Mouse (Mus musculus) heart, adult 2 months (tissue): ENCODE data around the gene Gadd45a. TPM values are rescaled to one million over a fixed set of nuclear protein-coding genes. Genes with fewer than 3 reads are reported as not detected.

Source experiments
- DNase-seq, 2 experiments: peaks; one replicate each; pipeline ENCODE4 v3.0.0; 2021
- H3K27ac ChIP-seq: fragments of 200-600 bp; 2 replicates; pipeline ENCODE4 v1.8.1; 2022
- H3K27me3 ChIP-seq: fragments of 200-500 bp; 2 replicates; pipeline ENCODE4 v1.6.1; 2012; ENCODE audit warnings: mild to moderate bottlenecking, low read length, inconsistent platforms, mixed read lengths; ENCODE audit not compliant: control insufficient read depth, insufficient read depth
- H3K36me3 ChIP-seq: fragments of 200-500 bp; 2 replicates; pipeline ENCODE4 v1.6.1; 2012; ENCODE audit warnings: low read length, inconsistent platforms; ENCODE audit not compliant: control insufficient read depth, insufficient read depth
- H3K4me1 ChIP-seq: fragments of 200-500 bp; 2 replicates; pipeline ENCODE4 v1.6.1; 2011; ENCODE audit warnings: low read length; ENCODE audit not compliant: control insufficient read depth, insufficient read depth
- H3K4me3 ChIP-seq: fragments of 200-600 bp; 2 replicates; pipeline ENCODE4 v1.8.1; 2022
- H3K79me2 ChIP-seq: fragments of 200-500 bp; replicated peaks from 2 replicates; pipeline ENCODE4 v1.6.1; 2012; ENCODE audit warnings: mild to moderate bottlenecking, inconsistent platforms, low read length, moderate library complexity, mixed read lengths; ENCODE audit not compliant: control insufficient read depth, insufficient read depth
- H3K9ac ChIP-seq: fragments of 200-500 bp; 2 replicates; pipeline ENCODE4 v1.6.1; 2012; ENCODE audit warnings: low read depth, mild to moderate bottlenecking, control low read depth, inconsistent platforms, low read length, mixed read lengths
- CTCF ChIP-seq: fragments of 200-600 bp; IDR thresholded peaks from 2 replicates; pipeline ENCODE4 v1.8.1; 2022; ENCODE audit warnings: antibody characterized with exemption, mild to moderate bottlenecking, moderate library complexity
- EP300 ChIP-seq: fragments of 200-500 bp; IDR thresholded peaks from 2 replicates; pipeline ENCODE4 v1.6.1; 2011; ENCODE audit warnings: low read depth, low read length, control low read depth; ENCODE audit not compliant: insufficient read depth
- POLR2A ChIP-seq: fragments of 200-500 bp; IDR thresholded peaks from 2 replicates; pipeline ENCODE4 v1.6.1; 2011; ENCODE audit warnings: mild to moderate bottlenecking, low read depth, low read length, control low read depth; ENCODE audit not compliant: insufficient read depth
- WGBS: fragments of 180-500 bp; shearing (Covaris S2); methylation state at CpG from one replicate; pipeline ENCODE4 v1.1.7; 2018; 5-methylcytosine and 5-hydroxymethylcytosine counted together
- intact Hi-C: fragments of 180-260 bp; cut with DNase I; formaldehyde crosslinking; loops from one replicate; pipeline ENCODE4 v1.15.1; 2025
- long read RNA-seq: library from polyadenylated mRNA; stranded (forward); transcript quantifications from one replicate; pipeline ENCODE4 v2.0.0, GENCODE M21; 2021
- polyA plus RNA-seq: library from polyadenylated mRNA; depleted of rRNA; stranded (reverse); fragments of >200 nt; gene quantifications from 2 replicates; pipeline ENCODE4 v1.2.3, GENCODE M21; 2012; rRNA removed
- total RNA-seq, 2 experiments: library from RNA; stranded (reverse); gene quantifications; 2 replicates each; pipeline ENCODE4 v1.2.3; 2021

Gadd45a gene
- total RNA-seq (10 to 100 TPM; 14.6 to 16.1 TPM), polyA plus RNA-seq (21.5 and 30.3 TPM in 2 replicates)
- long read RNA-seq, partial matches to known transcripts = 0 of 2 reads
- long read RNA-seq, other reads (novel, unspliced or antisense) = 2 of 2 reads

DNA sequence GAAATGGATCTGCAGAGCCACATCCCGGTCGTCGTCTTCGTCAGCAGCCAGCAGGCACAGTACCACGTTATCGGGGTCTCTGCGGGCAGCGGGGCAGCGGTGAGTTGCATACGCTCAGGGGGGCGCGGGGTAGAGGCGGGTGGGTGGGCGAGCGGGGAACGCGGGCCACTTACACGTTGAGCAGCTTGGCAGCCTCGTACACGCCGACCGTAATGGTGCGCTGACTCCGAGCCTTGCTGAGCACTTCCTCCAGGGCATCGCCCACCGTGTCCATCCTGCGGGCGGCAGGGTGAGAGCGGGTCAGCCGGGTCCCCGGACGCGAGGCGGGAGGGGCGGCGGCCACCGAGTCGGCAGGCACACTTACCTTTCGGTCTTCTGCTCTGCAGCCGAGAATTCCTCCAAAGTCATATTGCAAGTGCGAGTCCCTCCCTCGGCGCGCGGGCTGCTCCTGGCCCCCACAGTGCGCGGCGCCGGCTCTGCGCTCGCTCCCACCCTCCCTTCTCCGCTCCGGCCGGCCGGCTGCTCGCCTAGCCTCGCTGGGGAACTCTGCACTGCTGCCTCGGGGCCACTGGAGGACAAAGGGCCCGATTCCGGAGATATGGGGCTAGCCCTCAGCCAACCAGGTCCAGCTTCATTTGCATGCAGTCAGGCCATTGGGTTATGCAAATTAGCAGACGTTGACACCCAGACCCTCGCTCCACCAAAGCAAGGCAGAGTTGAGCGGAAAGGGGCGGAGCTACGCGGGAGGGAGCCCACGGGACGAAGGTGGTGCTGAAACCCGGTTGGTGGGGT lies at the start of gene Gadd45a:
Gene Gadd45a (minus strand): TSS at position 621 of the 792 bp plus-strand sequence.
- H3K4me3 ChIP-seq = peak within 1 kb of the TSS; percentile 81
- peak within 1 kb of the TSS; percentile 95 for H3K27ac ChIP-seq
- peak within 1 kb of the TSS; percentile 85 for H3K9ac ChIP-seq
- WGBS = under 1% methylated on average over 69 of the region's 69 CpGs
- H3K36me3 ChIP-seq = peaks cover 7% of the 10 kb centered on the region
- no peaks in the 10 kb centered on the region; the same call in 1 of the 2 replicates for H3K79me2 ChIP-seq
- peaks cover 3% of the 10 kb centered on the region for H3K4me1 ChIP-seq
- TF ChIP-seq CTCF = peak; percentile 45
- peak; percentile 99 for TF ChIP-seq POLR2A
- TF ChIP-seq EP300 = peak; percentile 68; the same call in 1 of the 2 replicates
- H3K27me3 ChIP-seq = no peaks in the 10 kb centered on the region
- peak; percentile 98 for DNase-seq
- intact Hi-C loops = loop anchor here (1.0 to 10.0 kb wide), 6 partner anchors 40 to 228 kb away; no protein-coding TSS in a partner anchor

GRCm38 (mm10) chr6:67085850-67086437 lies 48.7 kb upstream of the Gadd45a start:
- Histone ChIP-seq H3K27me3 (no peaks in the 10 kb centered on the region), H3K79me2 (no peaks in the 10 kb centered on the region), H3K4me1 (no peaks in the 10 kb centered on the region; the same call in 1 of the 2 replicates), H3K9ac (no peak overlapping the region), H3K4me3 (no peak overlapping the region), H3K36me3 (no peaks in the 10 kb centered on the region), H3K27ac (no peak overlapping the region)
- TF ChIP-seq EP300 = no peak
- no peak for TF ChIP-seq CTCF
- TF ChIP-seq POLR2A = no peak
- DNase-seq = no peak
- intact Hi-C loops = no loop called here
- 88% methylated on average over 9 of the region's 9 CpGs for WGBS

GRCm38 (mm10) chr6:67084465-67084864 lies 47.2 kb upstream of the Gadd45a start:
- intact Hi-C loops = no loop called here
- Histone ChIP-seq H3K27me3 (no peaks in the 10 kb centered on the region), H3K36me3 (no peaks in the 10 kb centered on the region), H3K9ac (no peak overlapping the region), H3K27ac (no peak overlapping the region), H3K4me3 (no peak overlapping the region), H3K79me2 (no peaks in the 10 kb centered on the region), H3K4me1 (no peaks in the 10 kb centered on the region; the same call in 1 of the 2 replicates)
- 89% methylated on average over 2 of the region's 2 CpGs for WGBS
- no peak for DNase-seq
- TF ChIP-seq EP300 (no peak), POLR2A (no peak), CTCF (no peak)

- no peak overlapping the region for H3K9ac ChIP-seq
- H3K4me1 ChIP-seq = peaks cover 14% of the 10 kb centered on the region
- intact Hi-C loops = no loop called here
- no peaks in the 10 kb centered on the region for H3K27me3 ChIP-seq
- no peak overlapping the region for H3K27ac ChIP-seq
- no peak overlapping the region for H3K4me3 ChIP-seq
- H3K79me2 ChIP-seq = no peaks in the 10 kb centered on the region
- no peak for DNase-seq
- WGBS = 73% methylated on average over 4 of the region's 4 CpGs
- H3K36me3 ChIP-seq = peaks cover 3% of the 10 kb centered on the region; the same call in 1 of the 2 replicates
- TF ChIP-seq POLR2A = no peak
- TF ChIP-seq EP300 = no peak
Measured at GRCm38 (mm10) chr6:67081141-67081540, 43.9 kb upstream of the Gadd45a start.

DNA sequence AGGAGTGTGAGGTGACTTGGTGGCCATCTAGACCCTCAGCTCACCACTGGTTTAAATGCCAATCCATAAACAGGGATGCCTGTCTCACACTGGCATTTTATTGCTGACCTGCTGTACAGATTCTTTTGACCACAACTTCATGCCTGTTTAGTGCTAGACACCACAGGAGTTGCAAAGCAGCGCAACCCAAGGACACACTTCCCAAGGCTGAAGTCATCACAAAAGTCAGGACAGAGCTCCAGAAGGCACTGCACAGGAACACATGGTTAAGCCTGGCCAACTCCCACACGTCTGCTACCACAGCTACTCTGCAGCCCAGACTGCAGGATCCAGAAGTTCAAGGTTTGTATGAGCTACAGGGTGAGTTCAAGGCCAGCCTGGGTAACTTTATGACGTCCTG lies 40.8 kb upstream of the Gadd45a start:
- H3K4me1 ChIP-seq = peaks cover 18% of the 10 kb centered on the region
- TF ChIP-seq POLR2A = no peak
- TF ChIP-seq CTCF = no peak
- no peak for TF ChIP-seq EP300
- H3K36me3 ChIP-seq = peaks cover 3% of the 10 kb centered on the region; the same call in 1 of the 2 replicates
- intact Hi-C loops = loop anchor here (2.0 to 5.0 kb wide), 2 partner anchors 23 to 41 kb away; partner anchors contain the start of gene Gadd45a
- peak overlapping the region; percentile 67 for H3K27ac ChIP-seq
- no peaks in the 10 kb centered on the region for H3K79me2 ChIP-seq
- DNase-seq = no peak
- 74% methylated on average over 3 of the region's 3 CpGs for WGBS
- no peak overlapping the region for H3K9ac ChIP-seq
- H3K27me3 ChIP-seq = no peaks in the 10 kb centered on the region
- no peak overlapping the region for H3K4me3 ChIP-seq
